ENCODE assay signal across 7 mouse cellular contexts in genomic region chr6:71439506-71440216, GRCm38 (mm10). TPM values are rescaled to one million over a fixed set of nuclear protein-coding genes. Genes with fewer than 3 reads are reported as not detected.
DNase-seq lines count a peak whose midpoint lies in the region; ATAC-seq lines count a peak whose summit lies in the region.

No protein-coding gene starts in this region.

- peak overlapping the region; percentile 92 for H3K4me3 ChIP-seq in intestine, embryonic 14.5 days (ENCODE audit: low read depth, low read length)
- H3K4me3 ChIP-seq in limb, embryonic 10.5 days: peak overlapping the region; percentile 68
- H3K4me3 ChIP-seq in midbrain, embryonic 14.5 days (replicated peaks; ENCODE audit: low read depth, low read length): peak overlapping the region; percentile 94
- H3K4me3 ChIP-seq in stomach, embryonic 15.5 days (replicated peaks): peak overlapping the region; percentile 81

- H3K36me3 ChIP-seq in intestine, embryonic 14.5 days (ENCODE audit: control insufficient read depth, insufficient read depth, low read length): no peaks in the 10 kb centered on the region
- H3K36me3 ChIP-seq in limb, embryonic 10.5 days: no peaks in the 10 kb centered on the region
- no peaks in the 10 kb centered on the region for H3K36me3 ChIP-seq in midbrain, embryonic 14.5 days (ENCODE audit: control insufficient read depth, insufficient read depth, low read length)
- no peaks in the 10 kb centered on the region for H3K36me3 ChIP-seq in stomach, embryonic 15.5 days

- under 1% methylated on average over 51 of the region's 62 CpGs for WGBS in intestine, embryonic 14.5 days
- WGBS in limb, embryonic 10.5 days: 1% methylated on average over 62 of the region's 62 CpGs
- under 1% methylated on average over 61 of the region's 62 CpGs for WGBS in midbrain, embryonic 14.5 days
- WGBS in stomach, embryonic 15.5 days: under 1% methylated on average over 62 of the region's 62 CpGs

- peak; percentile 26; the same call in 1 of the 2 replicates for ATAC-seq in intestine, embryonic 14.5 days (replicated peaks; ENCODE audit: low FRiP score, low TSS enrichment, low read depth)
- ATAC-seq in midbrain, embryonic 14.5 days (ENCODE audit: low FRiP score, low TSS enrichment): no peak
- no peak for ATAC-seq in stomach, embryonic 15.5 days (ENCODE audit: insufficient read depth, low FRiP score, low read depth)

- H3K9ac ChIP-seq in intestine, embryonic 14.5 days (ENCODE audit: low read length): peak overlapping the region; percentile 91
- peak overlapping the region; percentile 91 for H3K9ac ChIP-seq in midbrain, embryonic 14.5 days (replicated peaks; ENCODE audit: low read length)
- peak overlapping the region; percentile 97 for H3K9ac ChIP-seq in stomach, embryonic 15.5 days

- peaks cover 28% of the 10 kb centered on the region for H3K4me1 ChIP-seq in intestine, embryonic 14.5 days (replicated peaks; ENCODE audit: control insufficient read depth, insufficient read depth, low read length)
- peaks cover 33% of the 10 kb centered on the region for H3K4me1 ChIP-seq in limb, embryonic 10.5 days
- peaks cover 32% of the 10 kb centered on the region for H3K4me1 ChIP-seq in midbrain, embryonic 14.5 days (ENCODE audit: control insufficient read depth, insufficient read depth, low read length)
- H3K4me1 ChIP-seq in stomach, embryonic 15.5 days: peaks cover 12% of the 10 kb centered on the region

- H3K4me2 ChIP-seq in intestine, embryonic 14.5 days (ENCODE audit: low read length): peak overlapping the region; percentile 89
- H3K4me2 ChIP-seq in midbrain, embryonic 14.5 days (ENCODE audit: low read length): peak overlapping the region; percentile 89
- peak overlapping the region; percentile 66 for H3K4me2 ChIP-seq in stomach, embryonic 15.5 days

- no peaks in the 10 kb centered on the region for H3K9me3 ChIP-seq in intestine, embryonic 14.5 days (ENCODE audit: control insufficient read depth, low read length)
- no peaks in the 10 kb centered on the region for H3K9me3 ChIP-seq in limb, embryonic 10.5 days (replicated peaks)
- no peaks in the 10 kb centered on the region for H3K9me3 ChIP-seq in midbrain, embryonic 14.5 days (ENCODE audit: control insufficient read depth, low read length)
- no peaks in the 10 kb centered on the region for H3K9me3 ChIP-seq in stomach, embryonic 15.5 days

- DNase-seq in T-cell, adult 2 months (ENCODE audit: low spot score): peak; percentile 67
- peak; percentile 81 for DNase-seq in cerebellum, adult 11-12 months
- DNase-seq in frontal cortex, postnatal 14 days (ENCODE audit: low spot score in 2 of 2): peak; percentile 46 to 59
- no peak for DNase-seq in intestine, embryonic 14.5 days (ENCODE audit: low spot score)
- peak; percentile 75 for DNase-seq in limb, embryonic 10.5 days (ENCODE audit: low spot score)
- peak; percentile 73 for DNase-seq in midbrain, embryonic 14.5 days

- H3K27me3 ChIP-seq in intestine, embryonic 14.5 days (replicated peaks; ENCODE audit: control insufficient read depth, insufficient read depth, low read length): no peaks in the 10 kb centered on the region
- H3K27me3 ChIP-seq in limb, embryonic 10.5 days (ENCODE audit: low read depth, poor library complexity, severe bottlenecking): no peaks in the 10 kb centered on the region
- no peaks in the 10 kb centered on the region for H3K27me3 ChIP-seq in midbrain, embryonic 14.5 days (ENCODE audit: control insufficient read depth, insufficient read depth, low read length)
- H3K27me3 ChIP-seq in stomach, embryonic 15.5 days (replicated peaks): no peaks in the 10 kb centered on the region

- peak overlapping the region; percentile 93 for H3K27ac ChIP-seq in intestine, embryonic 14.5 days (ENCODE audit: low read depth)
- peak overlapping the region; percentile 96 for H3K27ac ChIP-seq in limb, embryonic 10.5 days
- peak overlapping the region; percentile 97 for H3K27ac ChIP-seq in midbrain, embryonic 14.5 days (replicated peaks; ENCODE audit: low read depth, low read length)
- H3K27ac ChIP-seq in stomach, embryonic 15.5 days: peak overlapping the region; percentile 96

RNA-seq across cellular contexts. Expression of gene Rmnd5a, which starts 0.8 kb away (rescaled TPM):
- 9.0 and 10.0 TPM in 2 replicates for polyA plus RNA-seq in intestine, embryonic 14.5 days (2014; fragmentation: Nextera tagmentation; extraction: Ambion mirVana)
- 12.5 and 15.5 TPM in 2 replicates for polyA plus RNA-seq in limb, embryonic 10.5 days (2016; fragmentation: Nextera tagmentation; extraction: Ambion mirVana)
- 5.5 and 6.7 TPM in 2 replicates for polyA plus RNA-seq in midbrain, embryonic 14.5 days (2014; fragmentation: Nextera tagmentation; extraction: Ambion mirVana)
- polyA plus RNA-seq in stomach, embryonic 15.5 days (2015; fragmentation: Nextera tagmentation; extraction: Ambion mirVana): 13.7 and 14.3 TPM in 2 replicates

RNA-seq across cellular contexts. Expression of gene Rnf103, which starts 54.0 kb away (rescaled TPM):
- 26.8 and 29.7 TPM in 2 replicates for polyA plus RNA-seq in intestine, embryonic 14.5 days (2014; fragmentation: Nextera tagmentation; extraction: Ambion mirVana)
- 8.8 and 10.9 TPM in 2 replicates for polyA plus RNA-seq in limb, embryonic 10.5 days (2016; fragmentation: Nextera tagmentation; extraction: Ambion mirVana)
- polyA plus RNA-seq in midbrain, embryonic 14.5 days (2014; fragmentation: Nextera tagmentation; extraction: Ambion mirVana): 24.5 and 34.5 TPM in 2 replicates
- polyA plus RNA-seq in stomach, embryonic 15.5 days (2015; fragmentation: Nextera tagmentation; extraction: Ambion mirVana): 23.6 and 23.8 TPM in 2 replicates
